Mouse (Mus musculus) neural tube, embryonic 11.5 days (tissue): ENCODE measurements around the gene Serpinb6a. TPM values are rescaled to one million over a fixed set of nuclear protein-coding genes. Genes with fewer than 3 reads are reported as not detected.
"Not testable (repeated sequence)": the region's sequence is repeated elsewhere in the genome, so short reads cannot be mapped to it uniquely, and the experiment has no call there.

Experiments
- ATAC-seq: fragments of 200-750 bp; cut with Nextera tagmentation; 2 replicates; pipeline ENCODE4 v1.8.0; 2017; ENCODE audit warnings: moderate number of reproducible peaks, mild to moderate bottlenecking, moderate TSS enrichment, moderate library complexity; ENCODE audit not compliant: insufficient read depth, low FRiP score, low TSS enrichment
- DNase-seq: peaks from one replicate; pipeline ENCODE4 v3.0.0-alpha.2; 2015; ENCODE audit warnings: low spot score
- H3K27ac ChIP-seq: fragments of 300-500 bp; sonication (generic); 2 replicates; pipeline ENCODE4 v1.5.1; 2014; ENCODE audit warnings: low read depth, mild to moderate bottlenecking, low read length
- H3K27me3 ChIP-seq: fragments of 300-500 bp; sonication (generic); 2 replicates; pipeline ENCODE4 v1.6.1; 2014; ENCODE audit warnings: mild to moderate bottlenecking, low read length, mixed read lengths; ENCODE audit not compliant: control insufficient read depth, insufficient read depth
- H3K36me3 ChIP-seq: fragments of 300-500 bp; sonication (generic); 2 replicates; pipeline ENCODE4 v1.6.1; 2014; ENCODE audit warnings: mild to moderate bottlenecking, low read length, moderate library complexity, mixed read lengths; ENCODE audit not compliant: control insufficient read depth, insufficient read depth
- H3K4me1 ChIP-seq: fragments of 300-500 bp; sonication (generic); 2 replicates; pipeline ENCODE4 v1.6.1; 2014; ENCODE audit warnings: low read length, mixed read lengths; ENCODE audit not compliant: control insufficient read depth, insufficient read depth
- H3K4me2 ChIP-seq: fragments of 300-500 bp; sonication (generic); 2 replicates; pipeline ENCODE4 v1.6.1; 2014; ENCODE audit warnings: low read depth, mild to moderate bottlenecking, moderate library complexity
- H3K4me3 ChIP-seq: fragments of 300-500 bp; sonication (generic); 2 replicates; pipeline ENCODE4 v1.5.1; 2014; ENCODE audit warnings: low read depth, low read length
- H3K9ac ChIP-seq: fragments of 300-500 bp; sonication (generic); 2 replicates; pipeline ENCODE4 v1.6.1; 2014; ENCODE audit warnings: mild to moderate bottlenecking, low read length
- H3K9me3 ChIP-seq: fragments of 300-500 bp; sonication (generic); 2 replicates; pipeline ENCODE4 v1.6.1; 2016; ENCODE audit warnings: low read length; ENCODE audit not compliant: control insufficient read depth
- WGBS: fragments of 180-500 bp; shearing (Covaris S2); extraction: QIAGEN DNeasy Blood & Tissue Kit; methylation state at CpG from one replicate; pipeline ENCODE4 v1.1.7; 2014; 5-methylcytosine and 5-hydroxymethylcytosine counted together
- polyA plus RNA-seq: library from polyadenylated mRNA; unstranded; fragments of >200 nt; fragmentation: Nextera tagmentation; extraction: Ambion mirVana; gene quantifications from 2 replicates; pipeline ENCODE4 v1.2.1, GENCODE M21; 2014

Gene Serpinb6a
- polyA plus RNA-seq, 1 experiment from 2014 or later, result 29.7 TPM

- not testable (repeated sequence) for ATAC-seq, H3K9me3 ChIP-seq, H3K27ac ChIP-seq, DNase-seq, H3K27me3 ChIP-seq, H3K9ac ChIP-seq, H3K4me1 ChIP-seq, H3K36me3 ChIP-seq, H3K4me2 ChIP-seq, H3K4me3 ChIP-seq
Measured at GRCm38 (mm10) chr13:33937587-33937986, 65.0 kb downstream of the Serpinb6a start.

GRCm38 (mm10) chr13:33937151-33937550 is 65.4 kb downstream of the Serpinb6a start:
- Histone ChIP-seq H3K27me3 (no peaks in the 10 kb centered on the region), H3K4me2 (no peak overlapping the region), H3K9me3 (no peaks in the 10 kb centered on the region), H3K27ac (no peak overlapping the region), H3K36me3 (no peaks in the 10 kb centered on the region), H3K4me3 (no peak overlapping the region), H3K9ac (no peak overlapping the region), H3K4me1 (no peaks in the 10 kb centered on the region)
- DNase-seq, result no peak
- 91% methylated on average over 5 of the region's 5 CpGs for WGBS
- ATAC-seq, result no peak

GRCm38 (mm10) chr13:33935465-33936181 is 67.0 kb downstream of the Serpinb6a start:
- ATAC-seq (peak; percentile 88), DNase-seq (peak; percentile 59)
- under 1% methylated on average over 42 of the region's 44 CpGs for WGBS
- Histone ChIP-seq H3K9ac (peak overlapping the region; percentile 76), H3K27me3 (no peaks in the 10 kb centered on the region), H3K4me1 (no peaks in the 10 kb centered on the region), H3K27ac (no peak overlapping the region), H3K4me2 (peak overlapping the region; percentile 92), H3K4me3 (peak overlapping the region; percentile 49), H3K9me3 (no peaks in the 10 kb centered on the region), H3K36me3 (no peaks in the 10 kb centered on the region)

GRCm38 (mm10) chr13:33934743-33935142 is 67.9 kb downstream of the Serpinb6a start:
- H3K36me3 ChIP-seq, result no peaks in the 10 kb centered on the region
- H3K4me2 ChIP-seq, result no peak overlapping the region
- no peak for ATAC-seq
- no peaks in the 10 kb centered on the region for H3K27me3 ChIP-seq
- H3K4me1 ChIP-seq, result no peaks in the 10 kb centered on the region
- no peaks in the 10 kb centered on the region for H3K9me3 ChIP-seq
- DNase-seq, result no peak
- WGBS, result 75% methylated on average over 6 of the region's 6 CpGs
- no peak overlapping the region for H3K4me3 ChIP-seq
- no peak overlapping the region for H3K27ac ChIP-seq
- no peak overlapping the region for H3K9ac ChIP-seq

GRCm38 (mm10) chr13:33930912-33931311 is 71.7 kb downstream of the Serpinb6a start:
- H3K4me1 ChIP-seq, result no peaks in the 10 kb centered on the region
- ATAC-seq, result no peak
- no peak overlapping the region for H3K4me3 ChIP-seq
- 86% methylated on average over 3 of the region's 3 CpGs for WGBS
- H3K9ac ChIP-seq, result no peak overlapping the region
- H3K36me3 ChIP-seq, result no peaks in the 10 kb centered on the region
- H3K27ac ChIP-seq, result no peak overlapping the region
- no peaks in the 10 kb centered on the region for H3K9me3 ChIP-seq
- no peak overlapping the region for H3K4me2 ChIP-seq
- DNase-seq, result no peak
- no peaks in the 10 kb centered on the region for H3K27me3 ChIP-seq

- H3K9me3 ChIP-seq, result no peaks in the 10 kb centered on the region
- H3K27ac ChIP-seq, result no peak overlapping the region
- no peak overlapping the region for H3K4me2 ChIP-seq
- H3K4me1 ChIP-seq, result no peaks in the 10 kb centered on the region
- 73% methylated on average over 2 of the region's 2 CpGs for WGBS
- no peak overlapping the region for H3K4me3 ChIP-seq
- no peak overlapping the region for H3K9ac ChIP-seq
- no peak for ATAC-seq
- H3K27me3 ChIP-seq, result no peaks in the 10 kb centered on the region
- H3K36me3 ChIP-seq, result no peaks in the 10 kb centered on the region
- DNase-seq, result no peak
Measured at GRCm38 (mm10) chr13:33930281-33930680, 72.3 kb downstream of the Serpinb6a start.

- Histone ChIP-seq H3K9ac (no peak overlapping the region), H3K36me3 (no peaks in the 10 kb centered on the region), H3K9me3 (no peaks in the 10 kb centered on the region), H3K4me3 (no peak overlapping the region), H3K27ac (no peak overlapping the region), H3K27me3 (no peaks in the 10 kb centered on the region), H3K4me2 (no peak overlapping the region), H3K4me1 (no peaks in the 10 kb centered on the region)
- DNase-seq, result no peak
- 93% methylated on average over 5 of the region's 5 CpGs for WGBS
- no peak for ATAC-seq
Measured at GRCm38 (mm10) chr13:33921699-33922098, 80.9 kb downstream of the Serpinb6a start.

GRCm38 (mm10) chr13:33921041-33921440 is 81.6 kb downstream of the Serpinb6a start:
- Histone ChIP-seq H3K4me2 (no peak overlapping the region), H3K27me3 (no peaks in the 10 kb centered on the region), H3K27ac (no peak overlapping the region), H3K36me3 (no peaks in the 10 kb centered on the region), H3K9me3 (no peaks in the 10 kb centered on the region), H3K4me1 (no peaks in the 10 kb centered on the region), H3K4me3 (no peak overlapping the region), H3K9ac (no peak overlapping the region)
- ATAC-seq (no peak), DNase-seq (no peak)
- 92% methylated on average over 6 of the region's 6 CpGs for WGBS

- WGBS, result 82% methylated on average over 3 of the region's 3 CpGs
- ATAC-seq, result no peak
- no peak overlapping the region for H3K4me2 ChIP-seq
Measured at GRCm38 (mm10) chr13:33906821-33907220, 95.8 kb downstream of the Serpinb6a start.

More at GRCm38 (mm10) chr13:33906821-33907220, 95.8 kb downstream of the Serpinb6a start:
- Histone ChIP-seq H3K36me3 (no peaks in the 10 kb centered on the region), H3K9ac (no peak overlapping the region), H3K27me3 (no peaks in the 10 kb centered on the region), H3K4me3 (no peak overlapping the region), H3K4me1 (no peaks in the 10 kb centered on the region), H3K9me3 (no peaks in the 10 kb centered on the region), H3K27ac (no peak overlapping the region)
- DNase-seq, result no peak
